Mouse (Mus musculus): Measurements from ENCODE around the gene Setd5.

Gene Setd5

GRCm38 (mm10) chr6:113194841-113195595 lies 117.9 kb downstream of the Setd5 start, which contains the start of gene Lhfpl4:
TSS of gene Lhfpl4 (minus strand) at chr6:113195384.
- no peak for DNase-seq

- no peak for DNase-seq
Observed at GRCm38 (mm10) chr6:113195596-113195992, 118.4 kb downstream of the Setd5 start.

Measured in lung, postnatal 36 days (tissue).